Mouse (Mus musculus): ENCODE results near the gene Usp7. TPM values are rescaled to one million over a fixed set of nuclear protein-coding genes. Genes with fewer than 3 reads are reported as not detected.
A peak's percentile ranks its signal among the peaks of the same experiment; 100 is the strongest.
"Not testable (repeated sequence)": the region's sequence is repeated elsewhere in the genome, so short reads cannot be mapped to it uniquely, and the experiment has no call there.

Gene Usp7
- total RNA-seq, 2 experiments from 2014 or later: 109 to 126 TPM

DNA sequence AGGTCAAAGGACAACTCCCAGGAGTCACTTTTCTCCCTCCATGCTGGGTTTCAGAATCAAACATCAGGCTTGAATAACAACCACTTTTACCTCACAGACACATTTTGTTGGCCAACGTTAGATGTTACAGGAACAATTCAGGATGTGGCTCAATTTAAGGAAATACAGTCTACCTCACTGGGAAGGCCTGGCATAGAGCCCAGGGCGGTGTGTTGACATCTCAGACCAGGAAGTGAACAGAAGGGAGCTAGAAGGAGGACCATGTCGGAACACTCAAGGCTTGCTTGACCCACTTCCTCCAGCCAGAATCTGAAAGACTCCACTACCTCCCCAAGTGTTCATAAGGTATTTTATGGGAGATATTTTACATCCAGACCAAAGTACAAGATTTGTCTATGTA, 7.4 kb downstream of the Usp7 start:
- no peak for DNase-seq (ENCODE audit: low spot score in 2 of 2)

DNA sequence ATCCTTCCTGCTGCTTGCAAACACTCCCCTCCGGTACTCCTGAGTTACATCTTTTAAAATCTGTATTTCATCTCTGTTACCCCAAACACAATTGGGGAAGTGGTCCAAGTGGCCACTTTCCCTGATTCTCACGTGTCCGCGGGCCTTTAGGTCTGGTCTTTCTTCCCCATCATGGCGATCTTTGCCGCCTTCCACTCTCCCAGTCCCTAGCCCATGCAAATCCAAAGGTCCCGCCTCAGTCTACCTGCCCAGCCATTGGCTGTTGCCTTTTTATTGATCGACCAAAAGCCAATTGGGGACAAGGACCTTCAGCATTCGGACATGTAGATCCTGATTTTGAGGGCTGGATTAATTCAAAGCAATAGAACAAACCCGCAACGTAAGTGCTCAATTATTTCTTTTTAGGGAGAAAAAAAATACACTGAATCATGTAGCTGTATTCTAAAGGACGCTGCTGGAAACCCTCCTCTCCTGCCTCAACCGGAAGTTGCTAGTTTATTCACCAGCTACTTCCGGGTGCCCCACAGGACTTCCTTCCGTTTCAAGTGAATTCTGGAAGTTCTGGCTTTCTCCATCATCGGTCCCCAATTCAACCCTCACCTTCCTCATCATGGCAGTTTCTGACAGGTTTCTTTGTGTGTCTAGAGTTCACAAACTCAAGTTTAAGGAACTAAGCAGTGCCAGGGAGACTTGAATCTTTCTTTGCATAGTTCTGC, 8.8 kb downstream of the Usp7 start:
- no peak for DNase-seq (ENCODE audit: low spot score in 2 of 2)

DNA sequence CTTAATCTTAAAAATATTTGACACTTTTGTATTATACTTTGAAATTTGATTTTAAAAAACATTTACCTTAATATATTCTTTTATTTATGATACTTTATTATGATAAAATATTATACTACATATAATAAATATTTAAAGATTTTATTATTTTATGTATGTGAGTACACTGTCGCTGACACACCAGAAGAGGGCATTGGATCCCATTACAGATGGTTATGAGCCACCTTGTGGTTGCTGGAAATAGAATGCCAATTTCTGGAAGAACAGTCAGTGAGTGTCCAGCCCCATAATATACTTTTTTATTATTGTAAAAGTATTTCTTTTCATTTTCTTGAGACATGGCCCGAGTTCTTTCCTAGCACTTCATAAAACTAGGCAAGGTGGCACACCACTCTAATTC, 10.4 kb downstream of the Usp7 start:
- no peak for DNase-seq (ENCODE audit: low spot score in 2 of 2)

DNA sequence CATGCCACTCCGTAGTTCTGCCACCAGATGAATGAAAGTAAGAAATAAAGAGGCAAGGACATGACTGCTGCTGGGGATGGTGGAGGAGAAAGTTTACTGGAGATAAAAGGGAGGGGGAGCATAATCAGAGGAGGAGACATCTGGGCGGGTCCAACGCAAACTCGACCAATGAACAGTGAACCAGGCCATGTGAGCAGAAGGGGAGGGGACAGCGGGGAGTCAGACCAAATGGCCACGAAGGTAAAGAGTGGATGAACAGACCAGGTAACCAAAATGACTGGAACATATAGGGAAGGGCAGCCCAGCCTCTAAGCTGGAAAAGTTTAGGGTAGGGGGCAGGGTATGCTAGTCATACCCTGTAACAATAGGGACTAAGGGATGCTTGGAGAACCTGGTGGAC, 10.9 kb downstream of the Usp7 start:
- DNase-seq (ENCODE audit: low spot score in 2 of 2): no peak

DNA sequence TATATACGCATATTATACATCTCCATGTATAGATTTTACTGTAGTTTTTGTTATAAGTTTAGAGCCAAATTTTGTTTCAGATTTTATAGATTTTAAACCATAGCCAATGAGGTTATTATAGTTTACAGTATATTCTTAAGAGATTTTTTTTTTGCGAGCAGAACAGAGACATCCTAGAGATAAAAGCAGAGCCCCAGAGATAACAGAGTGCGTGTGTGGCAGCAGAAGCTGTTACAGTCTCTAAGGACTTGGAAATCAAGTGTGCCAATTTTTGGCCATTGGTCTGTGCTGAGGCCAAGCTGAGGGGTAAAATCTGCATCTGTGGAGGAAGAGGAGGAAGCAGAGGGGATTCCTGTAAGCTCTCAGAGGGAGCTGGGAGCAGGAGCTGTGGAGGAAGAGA, 11.9 kb downstream of the Usp7 start:
- no peak for DNase-seq (ENCODE audit: low spot score in 2 of 2)

DNA sequence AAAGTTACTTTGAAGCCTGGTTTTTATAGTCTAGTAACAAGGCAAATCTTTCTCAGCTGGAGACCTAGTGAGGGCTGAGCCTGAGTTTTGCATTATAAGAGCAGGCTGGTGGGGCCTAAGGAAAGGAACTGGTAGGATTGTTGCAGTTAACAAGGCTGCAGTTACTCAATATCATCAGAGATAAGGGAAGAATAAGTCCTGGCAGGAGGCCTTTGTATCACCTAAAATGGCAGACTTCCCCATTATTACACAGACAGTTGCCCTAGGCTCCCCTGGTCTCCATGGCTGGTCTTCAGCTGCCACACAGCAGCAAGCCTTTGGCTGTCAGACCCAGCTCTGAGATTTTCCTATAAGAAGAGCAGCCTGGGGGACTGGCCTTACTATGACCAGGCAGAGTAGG, 13.4 kb downstream of the Usp7 start:
- no peak for DNase-seq (ENCODE audit: low spot score in 2 of 2)

DNA sequence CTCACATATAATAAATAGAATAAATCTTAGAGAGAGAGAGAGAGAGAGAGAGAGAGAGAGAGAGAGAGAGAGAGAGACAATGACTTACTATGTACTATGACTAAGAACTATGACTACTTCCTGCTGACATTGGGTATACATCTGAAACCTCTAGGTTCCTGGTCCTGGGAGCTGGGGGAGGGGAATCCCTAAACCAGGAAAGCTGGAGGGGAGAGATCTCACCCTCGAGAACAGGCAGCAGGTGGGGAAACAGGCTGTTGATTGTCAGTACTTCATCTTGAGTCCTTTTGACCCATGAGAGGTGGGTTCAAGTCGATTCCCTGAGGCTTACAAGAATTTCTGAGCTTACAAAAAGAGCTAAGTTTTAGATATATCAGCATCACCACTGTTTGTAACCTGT, 14.9 kb downstream of the Usp7 start:
- DNase-seq (ENCODE audit: low spot score in 2 of 2): no peak

DNA sequence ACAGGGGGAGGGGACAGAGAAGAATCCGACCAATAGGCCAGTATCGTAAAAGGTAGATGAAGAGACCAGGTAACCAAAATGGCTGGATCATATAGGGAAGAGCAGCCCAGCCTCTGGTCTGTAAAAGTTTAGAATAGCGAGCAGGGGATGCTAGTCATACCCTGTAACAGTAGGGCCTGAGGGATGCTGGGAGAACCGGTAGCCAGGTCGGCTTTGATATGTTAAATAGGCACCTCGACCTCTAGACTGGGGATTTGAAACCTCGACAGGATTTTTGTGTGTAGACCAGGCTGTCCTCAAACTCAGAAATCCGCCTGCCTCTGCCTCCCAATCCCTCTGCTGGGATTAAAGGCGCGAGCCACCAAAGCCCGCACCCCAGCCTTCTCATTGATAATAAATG, 15.5 kb downstream of the Usp7 start:
- DNase-seq (ENCODE audit: low spot score in 2 of 2): no peak

DNA sequence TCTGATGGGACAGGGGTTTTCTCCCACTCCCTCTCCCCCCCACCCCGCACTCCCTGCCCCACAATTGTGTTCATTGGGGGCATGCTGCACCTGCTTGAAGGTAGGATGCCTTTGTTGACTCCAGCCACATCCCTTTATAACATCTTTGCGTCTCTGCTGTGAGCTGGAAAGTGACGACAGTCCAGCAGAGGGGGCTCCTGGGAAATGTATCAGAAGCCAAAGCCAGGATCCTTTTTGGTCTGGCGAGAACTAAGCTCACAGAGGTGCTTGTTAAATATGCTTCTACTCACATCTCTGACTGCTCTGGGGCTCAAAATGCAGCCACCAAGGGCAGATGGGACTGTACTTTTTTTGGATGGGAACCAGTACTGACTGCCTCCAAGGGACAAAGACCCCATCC, 21.0 kb downstream of the Usp7 start:
- no peak for DNase-seq (ENCODE audit: low spot score in 2 of 2)

DNA sequence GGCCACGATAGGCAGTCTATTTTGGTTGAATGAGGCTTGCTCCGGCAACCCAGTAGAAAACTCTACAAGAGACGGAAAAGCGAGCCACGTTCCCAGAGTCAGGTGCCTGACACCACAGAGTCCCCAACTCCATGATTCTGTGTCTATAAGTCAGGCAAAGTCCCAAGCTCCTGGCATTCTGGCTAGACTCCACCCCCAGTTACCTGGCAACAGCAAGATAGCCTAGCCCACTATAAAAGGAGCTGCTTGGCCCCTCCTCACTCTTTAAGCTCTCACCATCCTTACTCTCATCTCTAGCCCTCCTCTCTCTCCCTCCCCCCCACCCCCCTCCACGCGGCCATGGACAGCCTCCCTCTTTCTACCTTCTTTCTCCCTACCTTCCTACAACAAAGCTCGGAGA, 21.8 kb downstream of the Usp7 start:
- DNase-seq (ENCODE audit: low spot score in 2 of 2): not testable (repeated sequence)

DNA sequence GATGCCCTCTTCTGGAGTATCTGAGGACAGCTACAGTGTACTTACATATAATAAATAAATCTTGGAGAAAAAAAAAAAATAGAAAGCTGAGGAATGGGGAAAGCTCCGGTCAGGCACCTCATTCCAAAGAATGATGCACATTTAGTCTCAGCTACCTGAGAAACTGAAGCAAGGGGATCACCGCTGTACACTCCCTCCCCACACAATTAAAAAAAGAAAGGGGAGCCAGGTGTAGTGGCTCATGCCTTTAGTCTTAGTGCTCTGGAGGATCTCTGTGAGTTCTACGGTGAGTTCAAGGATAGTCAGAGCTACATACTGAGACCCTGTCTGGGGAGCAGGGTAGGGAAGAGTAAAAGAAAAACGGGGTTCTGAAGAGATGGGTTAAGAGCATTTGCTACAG, 22.6 kb downstream of the Usp7 start:
- no peak for DNase-seq (ENCODE audit: low spot score in 2 of 2)

DNA sequence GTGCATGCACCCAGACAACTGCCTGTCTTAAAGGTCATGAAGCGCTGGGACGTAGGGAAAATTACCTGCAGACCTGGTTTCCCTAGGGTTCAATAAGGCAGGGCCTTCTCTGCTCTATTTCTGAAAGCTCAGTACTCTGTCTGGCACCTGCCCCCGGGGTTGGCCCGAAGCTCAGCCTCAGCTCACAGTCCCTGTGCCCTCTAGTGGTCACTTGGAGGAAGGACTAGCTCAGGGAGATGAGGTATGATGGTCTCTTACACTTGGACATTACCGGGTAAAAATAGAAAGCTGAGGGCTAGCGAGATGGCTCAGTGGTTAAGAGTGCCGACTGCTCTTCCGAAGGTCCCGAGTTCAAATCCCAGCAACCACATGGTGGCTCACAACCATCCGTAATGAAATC, 23.0 kb downstream of the Usp7 start:
- peak; percentile 51 to 53 for DNase-seq (ENCODE audit: low spot score in 2 of 2)

DNA sequence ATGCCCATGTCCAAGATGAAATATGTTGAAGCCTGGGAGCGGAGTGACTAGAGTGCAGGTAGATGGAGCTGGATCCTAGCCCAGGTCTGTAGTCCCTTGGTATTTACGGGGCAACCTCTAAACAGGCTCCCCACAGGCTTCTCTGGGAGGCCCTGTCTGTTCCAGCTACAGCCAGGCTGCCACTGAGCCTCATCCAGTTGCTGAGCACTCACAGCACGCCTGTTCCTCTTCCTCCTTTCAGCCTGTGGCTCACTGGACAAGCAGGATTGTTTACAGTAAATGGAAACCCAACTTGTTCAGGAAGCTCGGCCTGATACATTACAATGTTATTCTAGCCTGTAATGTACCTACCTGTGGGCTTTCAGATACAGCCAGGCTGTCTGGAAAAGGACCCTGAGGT, 23.5 kb downstream of the Usp7 start:
- no peak for DNase-seq (ENCODE audit: low spot score in 2 of 2)

DNA sequence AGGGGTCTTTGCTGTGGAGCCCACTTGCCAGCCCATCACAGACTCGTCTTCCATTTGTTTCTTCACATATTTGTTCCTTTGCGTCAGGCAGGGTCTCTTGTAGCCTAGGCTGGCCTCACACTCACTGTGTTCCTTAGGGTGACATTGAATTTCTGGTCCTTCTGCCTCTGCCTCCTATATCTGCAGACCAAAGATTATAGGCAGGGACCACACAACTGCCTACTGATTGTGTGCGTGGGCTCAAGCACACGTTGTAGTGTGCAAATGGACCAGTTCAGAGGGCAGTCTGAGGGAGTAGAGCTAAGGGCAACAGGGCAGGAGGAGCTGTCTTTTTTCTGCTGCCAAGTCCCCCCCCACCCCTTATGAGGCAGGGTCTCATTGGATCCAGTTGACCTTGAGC, 24.0 kb downstream of the Usp7 start:
- DNase-seq (ENCODE audit: low spot score in 2 of 2): no peak

DNA sequence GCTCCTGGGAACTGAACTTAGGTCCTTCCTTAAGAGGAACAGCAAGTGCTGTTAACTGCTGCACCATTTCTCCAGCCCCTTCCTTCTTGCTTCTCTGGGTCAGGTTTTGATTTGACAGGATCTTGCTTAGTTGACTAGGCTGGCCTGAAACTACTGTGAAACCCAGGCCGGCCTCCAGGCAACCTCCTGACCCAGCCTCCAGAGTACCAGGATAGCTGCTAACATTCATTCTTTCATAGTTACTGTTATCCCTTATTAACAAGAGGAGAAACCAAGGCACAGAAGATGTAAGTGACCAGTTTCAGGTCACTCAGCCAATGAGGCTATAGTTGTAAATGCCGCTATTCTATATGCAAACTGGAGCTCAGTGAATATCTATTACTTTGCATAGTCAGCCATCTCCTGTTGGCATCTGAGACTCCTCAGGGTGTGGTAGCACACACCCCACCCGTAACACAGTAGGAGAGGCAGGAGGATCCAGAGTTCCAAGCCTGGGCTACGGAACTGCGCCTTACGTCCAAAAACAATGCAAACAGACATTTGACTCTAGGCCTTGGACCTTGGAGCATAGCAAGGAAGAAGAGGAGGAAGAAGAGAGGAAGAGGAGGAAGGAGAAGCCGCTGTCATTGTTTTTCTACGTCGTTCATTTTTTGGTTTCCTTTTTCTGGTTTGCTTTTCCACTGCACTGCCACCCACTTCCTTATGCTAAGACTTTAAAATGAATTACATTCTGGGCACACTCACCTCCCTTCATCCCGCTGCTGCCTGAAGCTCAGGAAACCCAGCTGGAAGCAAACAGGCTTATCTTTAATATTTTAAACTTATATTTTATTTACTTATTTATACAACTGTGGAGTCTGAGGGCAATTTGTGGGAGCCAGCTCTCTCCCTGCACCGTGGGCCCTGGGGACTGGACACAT, 24.7 kb downstream of the Usp7 start:
- no peak for DNase-seq (ENCODE audit: low spot score in 2 of 2)

DNA sequence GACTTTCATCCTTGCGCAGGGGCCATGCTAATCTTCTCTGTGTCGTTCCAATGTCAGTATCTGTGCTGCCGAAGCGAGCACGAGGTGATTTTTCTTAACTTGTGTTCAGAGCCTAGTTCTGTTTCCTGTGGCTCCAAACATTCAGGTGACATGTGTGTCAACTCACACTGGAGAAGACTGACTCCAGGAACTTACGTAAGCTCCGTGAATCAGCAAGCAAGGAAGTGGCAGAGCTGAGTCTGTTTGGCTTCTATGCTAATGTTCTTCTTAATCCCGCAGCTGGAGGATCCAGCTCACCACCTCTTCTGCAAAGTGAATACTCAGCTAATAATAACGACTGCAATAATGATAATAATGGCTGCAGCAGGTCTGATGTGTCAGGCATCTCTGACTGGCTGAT, 25.9 kb downstream of the Usp7 start:
- DNase-seq (ENCODE audit: low spot score in 2 of 2): no peak

DNA sequence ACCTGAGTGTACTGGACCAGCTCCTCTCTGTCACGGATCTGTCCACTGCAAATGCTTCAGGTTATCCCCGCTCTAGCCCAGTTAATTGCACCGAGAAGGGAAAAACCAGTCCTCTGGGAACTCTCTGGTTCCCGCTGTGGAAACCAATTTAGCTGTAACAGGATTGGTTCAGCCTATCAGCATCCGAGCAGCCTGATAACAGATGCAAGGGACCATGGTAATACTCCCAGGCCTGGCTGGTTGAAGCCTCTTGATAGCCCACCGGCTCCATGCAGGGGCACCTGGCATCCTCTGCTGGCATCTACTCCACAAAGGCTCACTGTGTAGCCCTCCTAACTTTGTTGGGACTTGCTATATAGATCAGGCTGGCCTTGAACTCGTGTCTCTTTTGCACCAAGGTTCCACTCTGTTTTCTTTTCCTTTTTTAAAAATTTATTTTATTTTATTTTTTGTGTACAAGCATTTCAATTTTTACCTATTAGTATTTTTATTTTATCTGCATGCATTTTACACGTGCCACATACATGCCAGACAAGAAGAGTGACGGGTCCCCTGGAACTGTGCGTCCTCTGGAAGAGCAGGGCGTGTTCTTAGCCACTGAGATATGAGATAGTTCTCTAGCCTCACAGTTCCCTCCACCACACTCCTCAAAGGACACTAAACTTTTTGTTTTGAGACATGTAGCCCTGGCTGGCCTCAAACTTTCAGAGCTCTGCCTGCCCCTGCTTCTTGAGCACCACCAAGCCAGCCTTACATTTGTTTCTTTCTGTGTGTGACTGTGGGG, 27.8 kb downstream of the Usp7 start:
- DNase-seq (ENCODE audit: low spot score in 2 of 2): no peak

DNA sequence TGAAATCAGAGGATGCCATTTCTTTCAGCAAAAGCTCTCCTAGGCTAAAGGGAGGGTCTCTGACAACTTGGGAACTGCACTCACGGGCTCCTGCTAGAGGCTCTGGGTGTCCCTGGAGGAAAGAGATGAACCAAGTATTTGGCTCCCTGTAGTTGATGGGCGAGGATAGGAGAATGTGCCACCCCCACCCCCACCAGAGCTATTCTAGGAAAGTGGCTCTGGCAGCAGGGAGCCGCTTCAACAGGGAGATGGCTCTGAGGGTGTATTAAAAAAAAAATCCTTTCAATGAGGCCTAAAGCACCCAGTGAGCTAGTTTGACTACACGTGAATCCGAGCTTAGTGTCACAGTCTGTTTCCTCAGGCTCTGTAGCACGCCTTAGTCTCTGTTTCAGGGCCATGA, 29.1 kb downstream of the Usp7 start:
- no peak for DNase-seq (ENCODE audit: low spot score in 2 of 2)

DNA sequence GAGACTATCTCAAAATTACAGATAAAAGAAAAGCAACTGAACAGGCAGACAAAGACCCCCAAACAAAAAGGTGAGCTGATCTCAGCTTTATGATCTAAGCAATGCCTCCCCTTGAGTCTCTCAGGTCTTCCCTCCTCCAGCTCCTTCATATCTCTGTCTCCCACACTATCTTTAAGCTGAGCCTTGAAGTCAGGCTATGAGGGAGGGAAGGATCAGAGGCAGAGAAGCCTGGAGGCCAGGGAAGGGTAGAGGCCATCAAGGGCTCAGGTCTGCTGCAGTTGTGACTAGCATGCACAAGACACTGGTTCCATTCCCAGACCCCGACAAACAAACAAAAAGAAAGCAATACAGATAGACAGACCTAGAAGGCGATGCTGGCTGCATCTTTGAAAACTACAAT, 30.2 kb downstream of the Usp7 start:
- DNase-seq (ENCODE audit: low spot score in 2 of 2): no peak

DNA sequence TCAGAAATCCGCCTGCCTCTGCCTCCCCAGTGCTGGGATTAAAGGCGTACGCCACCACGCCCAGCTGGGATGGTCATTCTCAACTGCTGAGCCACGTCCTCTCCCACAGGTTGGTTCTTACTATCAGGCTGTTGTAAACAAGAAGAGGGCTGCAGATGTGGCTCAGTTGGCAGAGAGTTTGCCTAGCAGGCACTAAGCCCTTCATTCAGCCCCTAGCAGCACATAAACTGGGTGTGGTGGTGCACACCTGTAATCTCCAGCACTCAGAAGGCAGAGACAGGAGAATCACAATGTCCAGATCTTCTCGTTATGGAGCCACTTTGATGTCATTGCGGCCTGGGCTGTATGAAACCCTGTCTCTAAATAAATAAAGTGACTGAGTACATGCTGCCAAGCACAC, 31.1 kb downstream of the Usp7 start:
- DNase-seq (ENCODE audit: low spot score in 2 of 2): no peak

DNA sequence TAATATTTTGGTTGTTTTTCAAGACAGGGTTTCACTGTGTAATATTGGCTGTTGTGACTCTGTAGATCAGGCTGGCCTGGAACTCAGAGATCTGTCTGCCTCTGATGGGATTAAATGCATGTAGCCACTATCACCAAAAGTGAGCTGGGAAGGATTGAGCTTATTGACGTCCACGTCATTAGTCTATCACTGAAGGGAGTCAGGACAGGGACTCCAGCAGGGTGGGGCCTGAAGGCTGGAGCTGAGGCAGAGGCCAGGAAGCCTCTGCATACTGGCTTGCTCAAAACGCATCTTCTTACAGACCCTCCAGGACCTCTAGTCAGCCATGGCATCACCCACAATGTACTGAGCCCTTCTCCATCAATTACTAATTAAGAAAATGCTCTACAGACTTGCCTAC, 33.1 kb downstream of the Usp7 start:
- DNase-seq (ENCODE audit: low spot score in 2 of 2): no peak

DNA sequence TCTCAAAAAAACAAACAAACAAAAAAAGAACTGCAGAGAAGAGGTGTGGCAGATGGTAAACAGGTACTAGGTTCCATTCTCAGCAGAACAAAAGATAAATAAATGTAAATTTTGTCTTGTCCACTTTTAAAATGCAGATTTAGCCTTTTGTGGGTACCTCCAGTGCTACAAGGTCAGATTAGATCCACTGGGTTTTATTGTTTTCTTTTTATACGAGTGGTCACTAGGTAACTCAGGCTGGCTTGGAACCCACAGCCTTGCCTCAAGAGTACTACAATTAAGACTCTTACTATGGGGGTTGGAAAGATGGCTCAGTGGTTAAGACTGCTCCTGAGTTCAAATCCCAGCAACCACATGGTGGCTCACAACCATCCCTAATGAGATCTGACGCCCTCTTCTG, 33.9 kb downstream of the Usp7 start:
- no peak for DNase-seq (ENCODE audit: low spot score in 2 of 2)
